Mouse (Mus musculus) natural killer cell, adult 2 months (primary cell): Measurements from ENCODE around the gene Rps6kb1.

Source experiments
- DNase-seq, 2 experiments: peaks; one replicate each; pipeline ENCODE4 v3.0.0; 2022; ENCODE audit warnings: low spot score in 2 of 2

Gene Rps6kb1

DNA sequence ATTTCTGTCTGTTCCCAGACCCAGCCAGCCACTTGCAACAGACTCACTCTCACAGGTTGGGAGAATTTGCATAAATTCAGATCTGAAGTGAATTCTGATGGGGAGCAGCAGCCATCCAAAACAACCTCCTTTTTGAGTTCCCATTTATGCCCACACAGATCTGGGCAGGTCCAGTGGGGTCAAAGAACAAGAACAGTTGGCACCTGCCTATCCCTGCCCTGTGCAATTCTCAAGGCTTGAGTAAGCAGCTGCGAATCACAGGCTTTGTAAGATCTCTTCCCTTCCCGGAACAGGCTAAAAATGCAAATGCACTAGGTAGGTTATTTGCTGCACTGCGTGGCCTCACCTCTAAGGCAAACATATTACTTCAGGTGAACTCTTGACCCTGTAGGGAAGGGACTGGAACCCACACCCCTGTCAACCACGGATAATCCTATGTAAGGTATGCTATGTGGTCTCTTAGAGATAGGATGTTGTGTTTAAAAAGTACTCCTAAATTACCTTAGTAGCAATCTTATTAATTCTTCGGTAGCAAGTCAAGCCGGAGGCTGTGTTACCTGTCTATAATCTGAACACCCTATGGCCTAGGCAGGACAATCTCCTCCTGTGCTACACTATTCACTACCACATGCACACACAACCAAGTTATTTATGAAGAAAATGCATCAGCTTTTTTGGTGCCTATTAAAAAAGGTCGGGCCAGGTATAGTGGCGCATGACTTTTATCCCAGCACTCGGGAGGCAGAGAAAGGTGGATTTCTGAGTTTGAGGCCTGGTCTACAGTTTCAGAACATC, 35.9 kb upstream of the Rps6kb1 start:
- DNase-seq: no peak

DNA sequence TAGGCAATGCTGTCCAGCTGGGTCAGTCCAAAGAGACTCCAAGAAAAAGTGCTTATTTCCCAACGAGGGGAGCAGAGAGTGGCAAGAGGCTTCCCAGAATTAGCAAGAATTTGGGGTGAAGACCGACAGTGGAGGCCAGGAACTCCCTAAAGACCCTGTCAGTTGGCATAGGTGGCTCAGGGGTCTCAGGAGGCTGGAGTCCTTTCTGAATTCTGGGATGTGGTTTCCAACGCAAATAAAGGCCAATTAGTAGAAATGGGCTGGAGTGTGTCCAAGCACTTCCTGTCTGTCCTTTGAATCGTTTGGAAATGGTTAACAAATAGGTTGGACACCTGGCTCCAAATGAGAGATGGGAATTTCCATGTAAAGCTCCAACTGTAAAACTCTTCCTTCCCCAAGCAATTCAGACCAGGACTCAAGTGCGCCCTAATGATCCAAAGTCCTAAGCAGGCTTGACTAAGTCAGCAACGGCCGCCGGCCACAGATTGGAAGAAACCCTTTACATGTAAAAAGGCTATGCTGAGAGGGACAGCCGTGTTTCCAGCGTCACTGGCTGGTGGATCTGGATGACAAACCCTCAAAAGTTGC, 35.2 kb upstream of the Rps6kb1 start:
- DNase-seq: no peak

DNA sequence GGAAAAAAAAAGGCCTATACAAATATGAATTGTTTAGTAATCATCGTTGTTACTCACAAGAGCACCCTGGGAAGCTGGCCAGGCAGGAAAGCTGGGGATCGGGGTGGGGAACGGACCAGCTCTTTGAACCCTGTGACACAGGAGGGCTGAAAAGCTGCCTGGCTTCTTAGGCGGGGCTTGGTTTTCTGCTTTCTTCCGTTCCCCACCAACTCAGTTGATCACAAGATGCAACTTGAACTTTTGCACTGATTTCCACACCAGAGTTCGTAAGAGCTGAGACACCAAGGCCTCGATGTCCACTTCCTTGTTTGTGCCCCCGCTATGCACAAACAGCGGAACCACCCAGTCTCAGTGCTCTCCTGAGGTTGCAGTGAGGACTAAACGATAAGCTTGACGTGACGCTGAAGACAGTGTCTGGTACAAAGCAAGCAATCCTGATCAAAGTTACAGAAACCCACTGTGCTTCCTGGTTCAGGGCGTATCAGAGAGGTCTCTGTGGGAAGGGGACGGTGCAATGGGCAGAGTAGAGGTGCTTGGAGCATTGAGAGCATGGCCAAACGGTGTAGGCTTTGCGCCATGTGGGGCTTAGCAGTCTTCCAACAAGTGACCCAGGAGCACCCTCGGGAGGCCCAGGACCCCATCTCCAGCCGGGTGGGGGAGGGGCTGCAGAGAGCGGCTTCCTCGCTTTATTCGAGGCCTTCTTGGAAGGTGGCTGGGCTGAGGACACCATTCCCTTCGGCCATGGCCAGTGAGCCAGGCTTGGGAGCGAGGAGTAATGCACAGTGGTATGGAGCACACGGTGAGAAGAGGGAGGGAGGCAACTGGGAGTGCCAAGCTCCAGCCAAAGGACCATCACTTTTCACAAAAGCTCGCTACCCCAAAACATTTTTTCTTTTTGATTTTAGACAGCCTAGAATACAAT, 34.5 kb upstream of the Rps6kb1 start:
- DNase-seq: peak in 1 of 2 experiments; percentile 58

DNA sequence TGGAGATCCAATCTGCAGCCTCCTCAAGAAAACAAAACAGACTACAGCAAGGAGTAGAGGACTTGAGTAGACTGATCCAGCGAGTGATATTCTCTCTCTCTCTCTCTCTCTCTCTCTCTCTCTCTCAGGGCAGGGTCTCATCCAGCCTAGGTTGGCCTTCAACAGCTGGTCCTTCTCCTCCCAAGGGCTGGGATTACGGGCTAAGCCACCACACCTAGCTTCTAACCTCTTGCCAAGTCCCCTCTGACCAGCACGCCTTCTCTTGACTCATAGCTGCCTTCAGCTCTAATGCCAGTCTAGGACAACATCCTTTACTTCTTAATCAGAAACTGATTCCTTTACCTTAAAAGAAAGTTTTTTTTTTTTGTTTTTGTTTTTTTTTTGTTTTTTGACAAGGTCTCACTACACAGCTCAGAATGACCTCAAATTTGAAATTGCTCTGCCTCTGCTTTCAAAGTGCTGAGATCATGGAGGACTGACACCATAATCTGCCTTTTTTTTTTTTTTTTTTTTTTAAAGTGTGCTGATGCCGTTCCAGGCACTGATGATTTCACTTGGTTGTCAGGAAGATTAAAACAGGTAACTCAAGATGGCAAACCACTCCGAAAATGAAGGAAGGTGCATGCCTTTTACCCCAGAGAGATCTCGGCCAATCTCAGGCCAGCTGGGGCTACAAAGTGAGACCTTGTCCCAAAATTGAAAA, 33.7 kb upstream of the Rps6kb1 start:
- no peak for DNase-seq

DNA sequence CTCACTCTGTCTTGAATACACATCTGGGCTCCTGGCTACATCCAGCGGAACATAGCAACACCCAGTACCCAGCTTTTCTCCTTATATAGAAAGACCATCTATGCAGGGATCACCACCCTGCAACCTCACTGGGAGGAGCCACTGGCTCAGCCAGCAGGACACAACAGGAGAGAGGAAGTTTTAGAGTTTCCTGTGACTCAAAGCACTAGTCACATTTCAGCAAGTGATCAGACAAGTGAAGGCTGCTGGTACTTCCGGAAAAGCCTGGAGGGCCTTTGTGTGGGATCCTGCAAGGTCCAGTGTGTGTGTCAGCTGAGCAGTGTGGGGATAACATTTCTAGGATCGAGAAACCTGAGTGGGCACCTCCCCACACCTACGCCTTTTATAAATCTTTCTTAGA, 32.6 kb upstream of the Rps6kb1 start:
- DNase-seq: no peak

DNA sequence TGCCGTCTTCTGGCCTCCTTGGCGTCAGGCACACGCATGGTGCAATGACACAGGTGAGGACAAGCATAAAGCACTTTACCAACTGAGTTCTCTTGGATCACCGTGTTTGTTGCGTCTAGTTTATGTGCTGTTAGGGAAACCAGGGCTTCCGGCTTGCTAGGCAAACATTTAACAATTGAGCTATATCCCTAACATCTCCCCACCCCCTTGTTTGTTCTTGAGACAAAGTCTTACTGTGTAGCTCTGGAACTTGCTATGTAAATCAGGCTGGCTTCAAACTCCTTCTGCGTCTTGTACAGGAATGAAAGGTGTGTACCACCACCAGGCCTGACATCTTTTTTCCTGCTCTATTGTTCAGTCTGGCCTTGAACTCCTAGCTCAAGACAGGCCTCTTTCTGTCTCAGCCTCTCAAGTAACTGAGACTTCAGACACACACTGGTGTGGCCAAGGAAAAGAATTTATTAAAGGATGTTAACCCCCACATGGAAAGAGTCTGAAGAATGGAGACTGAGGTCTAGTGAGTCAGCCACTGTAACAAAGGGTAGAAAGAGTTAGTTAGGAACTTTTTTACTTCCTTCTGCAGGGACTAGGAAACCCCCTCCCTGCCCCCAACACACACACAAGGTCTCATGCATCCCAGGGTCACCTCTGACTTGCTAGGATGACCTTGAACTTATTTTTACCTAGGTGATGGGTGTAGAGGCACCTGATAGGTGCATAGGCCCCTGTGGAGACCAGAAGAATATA, 31.2 kb upstream of the Rps6kb1 start:
- DNase-seq: no peak

DNA sequence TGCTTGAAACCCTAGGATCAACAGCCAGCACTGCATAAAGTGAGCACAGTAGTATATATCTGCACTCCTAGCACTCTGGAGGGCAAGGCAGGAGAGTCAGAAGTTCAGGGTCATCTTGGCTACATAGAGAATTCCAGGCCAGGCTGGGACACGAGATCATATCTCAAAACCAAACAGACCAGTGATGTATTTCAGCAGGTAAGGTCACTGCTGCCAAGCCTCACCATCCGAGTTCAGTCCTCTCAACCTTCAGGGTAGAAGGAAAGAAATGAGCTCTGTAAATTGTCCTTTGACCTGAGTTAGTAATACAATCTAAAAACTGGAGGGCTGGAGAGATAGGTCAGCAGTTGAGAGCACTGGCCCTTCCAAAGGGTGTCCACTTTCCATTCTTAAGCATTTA, 29.8 kb upstream of the Rps6kb1 start:
- no peak for DNase-seq

DNA sequence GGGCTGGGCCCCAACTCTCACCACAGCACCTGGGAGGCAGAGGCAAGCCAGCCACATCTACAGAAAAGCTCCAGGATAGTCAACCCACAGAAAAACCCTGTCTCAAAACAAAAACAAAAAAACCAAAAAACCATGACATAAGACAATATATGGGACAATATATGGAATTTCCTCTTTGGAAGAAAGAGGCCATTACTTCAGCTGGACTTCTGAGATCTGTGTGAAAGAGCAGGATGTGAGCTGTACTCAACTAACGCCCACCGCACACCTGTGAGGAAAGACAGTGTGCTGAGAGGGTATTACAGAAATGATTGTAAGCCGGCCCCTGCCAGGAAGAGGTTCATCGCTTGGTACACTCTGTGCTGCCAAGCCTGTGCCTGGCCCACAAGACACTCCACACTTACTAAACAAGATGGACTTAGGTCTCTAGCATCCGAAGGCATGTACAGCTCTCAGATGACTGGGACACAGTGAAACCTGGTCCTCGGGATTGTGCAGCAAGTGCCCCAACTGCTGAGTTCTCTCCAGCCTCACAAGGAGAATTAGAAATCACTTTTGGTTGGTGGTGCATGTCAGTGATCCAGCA, 29.1 kb upstream of the Rps6kb1 start:
- no peak for DNase-seq

DNA sequence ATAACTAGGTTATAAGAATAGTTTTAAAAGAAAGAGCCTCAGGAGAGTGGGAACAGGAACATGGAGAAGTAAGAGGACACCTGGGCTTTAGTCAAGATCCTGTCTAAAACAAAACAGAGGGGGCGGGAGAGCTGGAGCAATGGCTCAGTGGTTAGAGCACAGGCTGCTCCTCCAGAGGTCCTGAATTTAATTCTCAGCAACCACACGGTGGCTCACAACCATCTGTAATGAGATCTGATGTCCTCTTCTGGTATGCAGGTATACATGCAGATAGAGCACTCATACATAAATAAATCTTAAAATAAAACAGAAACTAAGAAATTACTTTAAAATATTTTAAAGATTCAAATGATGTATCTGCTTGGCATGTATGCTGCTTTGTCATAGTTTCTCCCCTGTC, 28.0 kb upstream of the Rps6kb1 start:
- no peak for DNase-seq

DNA sequence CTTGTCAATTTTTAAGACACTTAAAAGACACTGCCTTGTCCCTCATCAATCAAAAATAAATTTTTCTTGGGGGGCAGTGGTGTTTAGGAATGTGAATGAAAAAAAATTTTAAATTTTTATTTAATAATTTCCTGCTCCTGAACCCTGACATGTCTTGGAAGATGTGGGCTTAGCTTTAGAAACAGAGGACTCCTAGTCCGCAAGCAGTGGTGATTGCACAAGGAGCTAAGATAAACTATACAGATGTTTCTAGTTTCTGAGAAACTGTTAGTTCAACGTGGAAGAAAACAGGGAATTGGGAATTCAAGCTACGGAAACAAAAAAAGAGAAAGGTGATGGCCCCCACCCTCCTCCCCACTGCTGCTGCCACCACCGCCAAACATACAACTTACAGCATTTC, 27.3 kb upstream of the Rps6kb1 start:
- no peak for DNase-seq

DNA sequence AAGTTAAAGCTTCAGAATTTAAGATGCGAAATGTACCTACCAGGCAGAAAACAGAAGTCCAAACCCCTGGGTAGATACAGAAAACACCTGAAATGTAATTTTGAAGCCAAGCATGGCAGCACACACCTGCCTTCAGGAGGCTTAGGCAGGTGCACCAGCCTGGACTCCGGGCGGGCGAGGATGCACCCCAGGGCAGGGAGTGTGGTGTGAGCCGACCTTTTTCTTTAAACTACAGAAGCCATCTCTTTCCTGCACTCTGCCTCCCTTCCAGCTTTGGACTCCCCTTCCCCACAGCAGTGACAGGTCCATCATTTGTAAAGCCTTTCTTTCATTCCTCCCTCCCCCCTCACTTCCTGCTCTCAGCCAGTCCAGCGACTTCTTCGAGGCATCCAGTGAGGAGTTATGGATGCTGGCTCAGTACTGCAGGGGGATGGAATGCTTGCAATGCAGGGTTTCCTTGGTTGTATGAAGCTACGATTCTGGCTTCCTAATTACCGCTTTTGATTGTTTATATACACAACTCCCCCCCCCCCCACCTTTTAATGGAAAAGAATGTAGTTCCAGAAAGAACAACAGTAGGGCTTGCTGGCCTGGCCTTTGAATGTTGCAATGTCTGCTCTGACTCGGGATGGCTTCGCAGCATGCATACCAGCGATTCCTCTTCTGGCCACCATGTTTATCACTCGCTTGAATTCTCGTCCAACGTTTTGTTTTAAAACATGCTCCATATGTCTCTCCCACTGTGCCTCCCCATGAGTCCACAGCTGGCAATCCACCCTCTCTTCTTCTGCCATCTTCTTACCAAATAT, 26.6 kb upstream of the Rps6kb1 start:
- DNase-seq: no peak

DNA sequence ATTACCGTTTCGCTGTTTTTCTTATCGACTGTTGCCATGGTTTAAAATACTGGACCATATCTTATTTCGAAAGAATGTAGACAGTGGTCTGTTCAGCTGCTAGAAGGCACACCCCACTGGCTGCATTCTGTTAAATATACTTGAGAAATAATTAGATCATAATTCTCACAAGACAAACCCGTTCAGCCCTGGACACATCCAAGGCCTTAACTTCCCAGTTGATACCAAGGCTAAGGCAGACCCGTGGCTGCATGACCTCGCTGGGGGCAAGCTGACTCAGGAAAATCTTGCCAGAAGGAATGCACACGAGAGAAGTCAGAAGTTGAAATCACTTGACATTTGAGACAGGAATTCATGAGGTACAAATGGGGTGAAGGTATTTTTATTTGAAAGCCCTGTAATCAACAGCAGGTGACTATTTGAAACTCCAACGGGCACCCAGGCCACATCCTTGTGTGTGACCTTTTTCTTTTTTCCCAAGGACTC, 25.7 kb upstream of the Rps6kb1 start:
- no peak for DNase-seq

DNA sequence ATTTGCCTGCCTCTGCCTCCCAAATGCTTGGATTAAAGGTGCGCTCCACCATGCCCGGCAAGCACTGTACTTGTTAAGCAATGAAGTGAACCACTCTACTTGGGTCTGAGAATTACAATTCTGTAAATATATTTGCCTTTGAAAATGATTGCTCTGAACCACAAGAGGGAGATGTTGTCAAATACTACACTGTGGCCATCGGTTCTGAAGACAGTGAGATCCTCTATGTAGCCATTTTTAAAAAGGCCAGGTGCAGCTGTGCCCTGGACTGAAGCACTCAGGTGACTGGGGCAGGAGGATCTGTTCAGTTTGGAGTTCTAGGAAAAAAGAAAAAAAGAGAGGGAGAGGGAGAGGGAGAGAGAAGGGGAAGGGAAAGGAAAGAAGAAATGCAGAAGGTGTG, 23.8 kb upstream of the Rps6kb1 start:
- DNase-seq: peak in 1 of 2 experiments; percentile 35

DNA sequence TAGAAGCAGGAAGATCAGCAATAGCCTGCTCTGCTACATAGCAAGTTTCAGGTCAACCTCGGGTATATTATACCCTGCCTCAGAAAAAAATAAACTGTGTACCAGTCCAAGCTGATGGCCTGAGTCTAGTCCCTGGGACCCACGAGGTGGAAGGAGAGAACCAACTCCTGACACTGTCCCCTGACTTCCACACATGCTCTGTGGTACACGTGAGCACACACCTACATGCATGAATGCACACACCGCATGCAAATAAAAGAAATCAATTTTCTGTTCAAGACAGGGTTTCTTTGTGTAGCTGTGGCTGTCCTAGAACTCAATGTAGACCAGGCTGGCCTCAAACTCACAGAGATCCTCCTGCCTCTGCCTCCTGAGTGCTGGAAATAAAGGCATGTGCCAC, 13.7 kb upstream of the Rps6kb1 start:
- no peak for DNase-seq

DNA sequence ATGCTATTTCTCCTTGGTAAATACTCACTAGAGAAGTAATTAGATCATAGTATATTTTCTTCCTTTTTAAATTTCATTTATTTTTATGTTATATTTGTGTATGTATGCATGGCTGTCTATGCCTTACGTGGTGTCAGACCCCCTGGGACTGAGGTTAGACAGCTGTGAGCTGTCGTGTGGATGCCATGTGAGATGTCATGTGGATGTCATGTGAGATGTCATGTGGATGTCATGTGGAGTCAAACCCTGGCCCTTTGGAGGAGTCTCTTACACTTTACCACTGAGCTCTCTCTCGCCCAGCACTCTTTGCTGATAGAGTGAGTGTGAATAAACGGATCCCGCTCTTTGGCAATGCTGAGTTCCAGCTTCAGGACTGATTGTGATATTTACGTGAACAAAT, 8.9 kb upstream of the Rps6kb1 start:
- DNase-seq: no peak

DNA sequence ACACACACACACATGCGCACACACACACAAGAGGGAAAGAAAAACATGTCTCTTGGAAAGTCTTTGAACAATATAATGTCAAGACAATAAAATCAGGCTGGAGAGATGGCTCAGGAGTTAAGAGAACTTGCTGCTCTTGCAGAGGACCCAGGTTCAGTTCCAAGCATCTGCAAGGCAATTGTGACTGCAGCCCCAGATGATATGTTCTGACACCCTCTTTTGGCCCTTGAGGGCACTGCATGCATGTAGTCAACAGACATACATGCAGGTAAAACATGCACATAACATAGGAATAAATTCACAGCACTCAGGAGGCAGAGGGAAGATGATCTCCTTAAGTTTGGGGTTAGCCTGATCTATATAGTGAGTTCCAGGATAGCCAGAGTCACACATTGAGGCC, 2.8 kb upstream of the Rps6kb1 start:
- DNase-seq: peak; percentile 26 to 36

DNA sequence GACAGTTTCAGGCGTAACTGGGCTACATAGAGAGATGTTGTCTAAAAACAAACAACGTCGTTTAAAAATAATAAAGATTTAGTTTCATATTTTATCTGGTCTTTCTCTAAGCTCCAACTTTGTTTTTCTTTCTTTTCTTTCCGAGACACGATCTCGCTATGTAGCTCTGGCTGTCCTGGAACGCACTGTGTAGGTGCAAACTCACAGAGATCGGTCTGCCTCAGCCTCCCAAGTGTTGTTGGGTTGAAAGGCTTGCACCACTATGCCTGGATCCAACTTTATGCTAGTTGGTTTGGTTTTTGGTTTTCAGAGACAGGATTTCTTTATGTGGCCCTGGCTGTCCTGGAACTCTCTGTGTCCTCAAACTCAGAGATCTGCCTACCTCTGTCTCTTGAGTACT, 951 bp upstream of the Rps6kb1 start:
- DNase-seq: no peak

DNA sequence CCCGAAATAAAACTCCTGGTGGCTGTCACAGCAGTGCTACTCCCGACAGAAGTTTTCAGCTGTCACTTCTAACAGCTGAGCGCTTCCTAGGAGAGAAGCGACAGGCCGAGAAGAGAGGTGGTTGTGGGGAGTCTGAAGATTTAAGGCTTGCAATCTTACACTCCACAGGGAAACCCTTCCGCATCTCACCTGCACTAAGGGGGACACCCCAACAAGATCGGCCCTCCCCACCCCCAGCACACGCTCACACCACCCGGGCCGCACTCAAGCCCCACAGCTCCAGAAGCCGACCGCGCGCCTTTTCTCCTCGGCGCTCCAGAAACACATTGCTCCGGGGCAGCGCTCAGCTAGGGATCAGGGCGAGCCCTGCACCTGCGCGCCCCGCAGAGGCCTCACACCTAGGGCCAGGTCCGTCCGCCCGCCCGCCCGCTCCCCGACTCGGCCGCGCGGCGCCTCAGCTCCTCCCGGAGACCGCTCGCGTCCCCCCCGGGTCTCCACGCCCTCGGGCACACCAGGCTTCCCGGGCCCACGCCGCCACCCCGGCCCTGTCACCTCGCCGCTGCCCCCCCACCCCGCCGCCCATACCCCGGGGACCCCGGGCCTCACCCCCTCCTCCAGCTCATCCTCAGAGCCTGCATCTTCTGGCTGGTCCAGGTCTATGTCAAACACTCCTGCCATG, 506 bp downstream of the Rps6kb1 start:
- no peak for DNase-seq

DNA sequence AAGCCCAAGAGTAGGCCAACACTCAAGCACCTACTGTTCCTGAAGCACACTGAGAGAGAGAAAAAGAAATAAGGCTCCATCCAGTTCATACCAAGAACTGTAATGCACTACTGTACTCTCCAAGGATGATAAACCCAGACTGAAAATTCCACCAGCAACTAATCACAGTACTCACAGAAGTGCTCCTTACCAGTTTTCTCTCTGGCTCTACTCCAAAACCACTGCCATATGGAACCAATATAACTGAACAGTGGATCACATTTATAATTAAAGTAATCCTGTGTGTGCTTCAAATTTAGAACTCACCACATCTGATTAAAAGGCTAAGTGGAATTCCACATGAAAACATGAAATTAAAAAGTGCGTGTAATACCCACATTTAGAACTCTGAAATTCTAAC, 1.8 kb downstream of the Rps6kb1 start:
- DNase-seq: no peak
